Mouse (Mus musculus) spleen, adult 2 months (tissue): ENCODE data around the gene Spata32.

Experiments
- CTCF ChIP-seq: fragments of 200-500 bp; IDR thresholded peaks from 2 replicates; pipeline ENCODE4 v1.5.1; 2011; ENCODE audit warnings: mild to moderate bottlenecking, inconsistent platforms; ENCODE audit not compliant: insufficient read depth, insufficient read length, insufficient replicate concordance; ENCODE audit errors: extremely low read depth
- POLR2A ChIP-seq: fragments of 200-500 bp; IDR thresholded peaks from 2 replicates; pipeline ENCODE4 v1.6.1; 2011; ENCODE audit warnings: low read depth, low read length, inconsistent platforms

GRCm38 (mm10) chr11:103261671-103262411 is 43.6 kb upstream of the Spata32 start:
- TF ChIP-seq POLR2A (no peak), CTCF (no peak)
